Mouse (Mus musculus) forebrain, postnatal 0 days (tissue): ENCODE measurements at regions not wholly inside any gene's neighbourhood (a gene's known extent, or its start where the extent isn't known, plus 50 kb on each side); places are given as distances from the start of the nearest gene placed in this dataset.

Source experiments
- ATAC-seq: fragments of 200-750 bp; cut with Nextera tagmentation; 2 replicates; pipeline ENCODE4 v1.8.0; 2017; ENCODE audit warnings: mild to moderate bottlenecking, moderate library complexity
- DNase-seq: peaks from one replicate; pipeline ENCODE4 v3.0.0-alpha.2; 2015
- H3K27ac ChIP-seq: fragments of 300-500 bp; sonication (generic); 2 replicates; pipeline ENCODE4 v1.5.1; 2014; ENCODE audit warnings: low read depth, mild to moderate bottlenecking, antibody characterized with exemption, low read length, moderate library complexity, mixed read lengths
- H3K27me3 ChIP-seq: fragments of 300-500 bp; sonication (generic); 2 replicates; pipeline ENCODE4 v1.6.1; 2014; ENCODE audit warnings: mild to moderate bottlenecking, low read length, mixed read lengths; ENCODE audit not compliant: insufficient read depth
- H3K36me3 ChIP-seq: fragments of 300-500 bp; sonication (generic); 2 replicates; pipeline ENCODE4 v1.6.1; 2014; ENCODE audit warnings: mild to moderate bottlenecking, moderate library complexity; ENCODE audit not compliant: insufficient read depth
- H3K4me1 ChIP-seq: fragments of 300-500 bp; sonication (generic); 2 replicates; pipeline ENCODE4 v1.6.1; 2014; ENCODE audit warnings: antibody characterized with exemption; ENCODE audit not compliant: insufficient read depth
- H3K4me2 ChIP-seq: fragments of 300-500 bp; sonication (generic); 2 replicates; pipeline ENCODE4 v1.6.1; 2014; ENCODE audit warnings: low read depth, mild to moderate bottlenecking, moderate library complexity
- H3K4me3 ChIP-seq: fragments of 300-500 bp; sonication (generic); 2 replicates; pipeline ENCODE4 v1.5.1; 2014; ENCODE audit warnings: low read depth, low read length, mixed read lengths
- H3K9ac ChIP-seq: fragments of 300-500 bp; sonication (generic); 2 replicates; pipeline ENCODE4 v1.6.1; 2014; ENCODE audit warnings: mild to moderate bottlenecking
- H3K9me3 ChIP-seq: fragments of 300-500 bp; sonication (generic); 2 replicates; pipeline ENCODE4 v1.6.1; 2016; ENCODE audit warnings: low read length
- CTCF ChIP-seq: sonication (generic); IDR thresholded peaks from 2 replicates; pipeline ENCODE4 v1.5.1; 2016; ENCODE audit warnings: antibody characterized with exemption, control low read depth, low read depth
- WGBS: fragments of 180-500 bp; shearing (Covaris S2); extraction: QIAGEN DNeasy Blood & Tissue Kit; methylation state at CpG from one replicate; pipeline ENCODE4 v1.1.7; 2014; 5-methylcytosine and 5-hydroxymethylcytosine counted together

- no peaks in the 10 kb centered on the region for H3K9me3 ChIP-seq
- DNase-seq = no peak
- TF ChIP-seq CTCF = no peak
- ATAC-seq = peak; percentile 61
- H3K4me2 ChIP-seq = peak overlapping the region; percentile 52
- 20% methylated on average over 26 of the region's 26 CpGs for WGBS
- no peaks in the 10 kb centered on the region for H3K36me3 ChIP-seq
- H3K27ac ChIP-seq = no peak overlapping the region
- H3K4me3 ChIP-seq = peak overlapping the region; percentile 27
- H3K4me1 ChIP-seq = no peaks in the 10 kb centered on the region
- H3K27me3 ChIP-seq = no peaks in the 10 kb centered on the region
- H3K9ac ChIP-seq = peak overlapping the region; percentile 22; the same call in 1 of the 2 replicates
These were observed 76.5 kb upstream of the Gadd45a start for GRCm38 (mm10) chr6:67113686-67114278.

- no peak for TF ChIP-seq CTCF
These were observed 76.0 kb upstream of the Gadd45a start for GRCm38 (mm10) chr6:67113261-67113660.

GRCm38 (mm10) chr6:67112311-67112710 is 75.1 kb upstream of the Gadd45a start:
- no peaks in the 10 kb centered on the region for H3K9me3 ChIP-seq
- no peaks in the 10 kb centered on the region for H3K36me3 ChIP-seq
- no peak for TF ChIP-seq CTCF
- no peak for DNase-seq
- no peak overlapping the region for H3K9ac ChIP-seq
- WGBS = 17% methylated on average over 6 of the region's 6 CpGs
- H3K4me1 ChIP-seq = no peaks in the 10 kb centered on the region
- no peak overlapping the region for H3K27ac ChIP-seq
- no peak for ATAC-seq
- no peak overlapping the region for H3K4me2 ChIP-seq
- H3K4me3 ChIP-seq = no peak overlapping the region
- H3K27me3 ChIP-seq = no peaks in the 10 kb centered on the region

More at GRCm38 (mm10) chr6:67113261-67113660, 76.0 kb upstream of the Gadd45a start:
- no peak overlapping the region for H3K27ac ChIP-seq
- H3K36me3 ChIP-seq = no peaks in the 10 kb centered on the region
- H3K27me3 ChIP-seq = no peaks in the 10 kb centered on the region
- no peak overlapping the region for H3K4me2 ChIP-seq
- H3K9me3 ChIP-seq = no peaks in the 10 kb centered on the region
- no peak overlapping the region for H3K9ac ChIP-seq
- ATAC-seq (no peak), DNase-seq (no peak)
- H3K4me3 ChIP-seq = no peak overlapping the region
- WGBS = 74% methylated on average over 4 of the region's 4 CpGs
- no peaks in the 10 kb centered on the region for H3K4me1 ChIP-seq

- Histone ChIP-seq H3K9ac (no peak overlapping the region), H3K4me2 (no peak overlapping the region), H3K36me3 (no peaks in the 10 kb centered on the region), H3K4me3 (no peak overlapping the region), H3K9me3 (no peaks in the 10 kb centered on the region), H3K4me1 (no peaks in the 10 kb centered on the region), H3K27me3 (no peaks in the 10 kb centered on the region), H3K27ac (no peak overlapping the region)
- DNase-seq (no peak), ATAC-seq (no peak)
- no peak for TF ChIP-seq CTCF
- WGBS = 68% methylated on average over 2 of the region's 2 CpGs
These were observed 74.3 kb upstream of the Gadd45a start for GRCm38 (mm10) chr6:67111581-67111980.

- H3K9ac ChIP-seq = no peak overlapping the region
- TF ChIP-seq CTCF = no peak
- H3K4me3 ChIP-seq = no peak overlapping the region
- H3K36me3 ChIP-seq = no peaks in the 10 kb centered on the region
- H3K9me3 ChIP-seq = no peaks in the 10 kb centered on the region
- DNase-seq = no peak
- no peak overlapping the region for H3K27ac ChIP-seq
- 91% methylated on average over 1 of the region's 1 CpGs for WGBS
- no peak for ATAC-seq
- H3K4me2 ChIP-seq = no peak overlapping the region
- H3K27me3 ChIP-seq = no peaks in the 10 kb centered on the region
- H3K4me1 ChIP-seq = no peaks in the 10 kb centered on the region
These were observed 73.1 kb upstream of the Gadd45a start for GRCm38 (mm10) chr6:67110391-67110790.

- Histone ChIP-seq H3K4me2 (no peak overlapping the region), H3K9ac (no peak overlapping the region), H3K4me1 (no peaks in the 10 kb centered on the region), H3K36me3 (no peaks in the 10 kb centered on the region), H3K4me3 (no peak overlapping the region), H3K27me3 (no peaks in the 10 kb centered on the region), H3K9me3 (no peaks in the 10 kb centered on the region), H3K27ac (no peak overlapping the region)
- TF ChIP-seq CTCF = no peak
- 74% methylated on average over 4 of the region's 4 CpGs for WGBS
- DNase-seq = no peak
- no peak for ATAC-seq
These were observed 72.5 kb upstream of the Gadd45a start for GRCm38 (mm10) chr6:67109774-67110173.

- Histone ChIP-seq H3K4me1 (no peaks in the 10 kb centered on the region), H3K36me3 (no peaks in the 10 kb centered on the region), H3K27me3 (no peaks in the 10 kb centered on the region), H3K9ac (no peak overlapping the region), H3K9me3 (no peaks in the 10 kb centered on the region), H3K4me3 (no peak overlapping the region), H3K27ac (no peak overlapping the region), H3K4me2 (no peak overlapping the region)
- no peak for TF ChIP-seq CTCF
- WGBS = 81% methylated on average over 4 of the region's 4 CpGs
- DNase-seq = no peak
- ATAC-seq = no peak
These were observed 70.3 kb upstream of the Gadd45a start for GRCm38 (mm10) chr6:67107517-67107916.
